Mouse (Mus musculus) hindbrain, embryonic 12.5 days (tissue): ENCODE results near the gene Aplp2. TPM values are rescaled to one million over a fixed set of nuclear protein-coding genes. Genes with fewer than 3 reads are reported as not detected.

Source experiments
- ATAC-seq: fragments of 200-750 bp; cut with Nextera tagmentation; 2 replicates; pipeline ENCODE4 v1.8.0; 2017; ENCODE audit warnings: moderate TSS enrichment; ENCODE audit not compliant: low FRiP score
- H3K27ac ChIP-seq: fragments of 300-500 bp; sonication (generic); 2 replicates; pipeline ENCODE4 v1.5.1; 2016; ENCODE audit warnings: mild to moderate bottlenecking
- H3K27me3 ChIP-seq: fragments of 300-500 bp; sonication (generic); 2 replicates; pipeline ENCODE4 v1.6.1; 2016; ENCODE audit warnings: mild to moderate bottlenecking
- H3K36me3 ChIP-seq: fragments of 300-500 bp; sonication (generic); 2 replicates; pipeline ENCODE4 v1.6.1; 2016; ENCODE audit warnings: mild to moderate bottlenecking
- H3K4me1 ChIP-seq: fragments of 300-500 bp; sonication (generic); 2 replicates; pipeline ENCODE4 v1.6.1; 2016
- H3K4me2 ChIP-seq: fragments of 300-500 bp; sonication (generic); replicated peaks from 2 replicates; pipeline ENCODE4 v1.6.1; 2016; ENCODE audit warnings: mild to moderate bottlenecking
- H3K4me3 ChIP-seq: fragments of 300-500 bp; sonication (generic); 2 replicates; pipeline ENCODE4 v1.5.1; 2016; ENCODE audit warnings: mild to moderate bottlenecking
- H3K9ac ChIP-seq: fragments of 300-500 bp; sonication (generic); 2 replicates; pipeline ENCODE4 v1.6.1; 2016; ENCODE audit warnings: mild to moderate bottlenecking, moderate library complexity
- H3K9me3 ChIP-seq: fragments of 300-500 bp; sonication (generic); replicated peaks from 2 replicates; pipeline ENCODE4 v1.6.1; 2016; ENCODE audit warnings: mild to moderate bottlenecking
- WGBS: fragments of 180-500 bp; shearing (Covaris S2); methylation state at CpG from one replicate; pipeline ENCODE4 v1.1.7; 2016; 5-methylcytosine and 5-hydroxymethylcytosine counted together
- polyA plus RNA-seq: library from polyadenylated mRNA; unstranded; fragments of >200 nt; fragmentation: Nextera tagmentation; extraction: Ambion mirVana; gene quantifications from 2 replicates; pipeline ENCODE4 v1.2.1, GENCODE M21; 2016

The Aplp2 gene
- polyA plus RNA-seq, 1 experiment from 2014 or later, result 297 TPM

DNA sequence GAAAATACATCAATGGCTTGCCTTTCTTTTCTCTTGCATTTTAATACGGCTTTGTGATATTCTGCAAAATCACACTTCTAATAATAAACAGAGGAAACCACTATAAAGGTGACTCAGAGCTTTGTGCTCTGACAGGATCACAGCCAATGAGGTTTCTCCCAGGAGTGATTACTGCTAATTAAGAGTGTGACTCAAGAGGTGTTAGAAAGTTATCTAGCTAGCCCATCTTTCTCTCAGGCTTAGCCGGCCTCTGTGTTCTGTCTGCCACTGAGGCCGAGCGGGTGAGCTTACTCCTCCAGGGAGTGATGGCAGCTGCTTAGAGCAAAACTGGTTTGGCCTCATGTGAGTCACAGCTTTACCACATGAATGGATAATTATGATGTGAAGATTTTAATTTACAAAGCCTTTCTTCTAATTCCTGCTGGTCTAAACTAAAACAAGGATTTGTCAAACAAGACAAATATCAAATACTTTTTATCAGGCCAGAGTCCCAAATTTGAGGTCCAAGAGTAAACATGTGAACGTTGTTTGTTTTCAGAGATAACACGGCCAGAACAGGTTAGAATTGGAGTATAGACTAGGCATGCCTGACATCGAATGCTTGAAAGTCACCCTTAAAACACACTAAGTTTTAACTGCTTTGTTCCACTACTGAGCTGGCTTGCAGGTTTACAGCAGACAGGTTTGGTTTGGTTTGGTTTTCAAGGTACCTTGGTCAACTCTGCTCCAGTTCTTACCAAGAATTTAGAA lies 6.2 kb upstream of the Aplp2 start:
- 76% methylated on average over 7 of the region's 7 CpGs for WGBS
- ATAC-seq, result no peak
- no peaks in the 10 kb centered on the region for H3K27me3 ChIP-seq
- H3K4me2 ChIP-seq, result no peak overlapping the region
- no peak overlapping the region for H3K4me3 ChIP-seq
- H3K9me3 ChIP-seq, result no peaks in the 10 kb centered on the region
- no peak overlapping the region for H3K27ac ChIP-seq
- no peaks in the 10 kb centered on the region for H3K36me3 ChIP-seq
- peaks cover 2% of the 10 kb centered on the region for H3K4me1 ChIP-seq
- H3K9ac ChIP-seq, result no peak overlapping the region

DNA sequence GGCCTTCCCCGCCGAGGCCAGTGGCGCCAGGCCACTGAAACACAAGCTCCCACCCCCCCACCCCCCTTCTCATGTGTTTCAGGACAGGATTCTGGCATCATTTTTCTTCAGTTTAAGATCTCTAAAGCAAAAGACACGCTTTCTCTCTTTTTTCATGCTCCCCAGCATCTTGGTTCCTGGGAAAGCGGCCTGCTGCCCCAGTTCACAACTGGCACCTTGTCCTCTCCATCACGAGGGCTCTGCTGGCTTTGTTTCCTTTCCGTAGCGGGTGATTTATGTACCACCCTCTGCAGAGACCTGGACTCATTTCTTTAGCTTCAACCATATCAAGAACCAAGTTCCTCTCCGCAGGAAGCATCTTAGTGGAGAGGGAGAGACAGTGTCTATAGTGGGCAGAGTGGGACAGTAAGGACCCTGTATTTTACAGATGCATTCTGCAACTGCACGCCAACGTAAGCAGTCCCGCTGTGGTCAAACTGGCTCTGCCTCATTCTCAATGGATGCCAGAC lies 939 bp upstream of the Aplp2 start:
- no peak for ATAC-seq

DNA sequence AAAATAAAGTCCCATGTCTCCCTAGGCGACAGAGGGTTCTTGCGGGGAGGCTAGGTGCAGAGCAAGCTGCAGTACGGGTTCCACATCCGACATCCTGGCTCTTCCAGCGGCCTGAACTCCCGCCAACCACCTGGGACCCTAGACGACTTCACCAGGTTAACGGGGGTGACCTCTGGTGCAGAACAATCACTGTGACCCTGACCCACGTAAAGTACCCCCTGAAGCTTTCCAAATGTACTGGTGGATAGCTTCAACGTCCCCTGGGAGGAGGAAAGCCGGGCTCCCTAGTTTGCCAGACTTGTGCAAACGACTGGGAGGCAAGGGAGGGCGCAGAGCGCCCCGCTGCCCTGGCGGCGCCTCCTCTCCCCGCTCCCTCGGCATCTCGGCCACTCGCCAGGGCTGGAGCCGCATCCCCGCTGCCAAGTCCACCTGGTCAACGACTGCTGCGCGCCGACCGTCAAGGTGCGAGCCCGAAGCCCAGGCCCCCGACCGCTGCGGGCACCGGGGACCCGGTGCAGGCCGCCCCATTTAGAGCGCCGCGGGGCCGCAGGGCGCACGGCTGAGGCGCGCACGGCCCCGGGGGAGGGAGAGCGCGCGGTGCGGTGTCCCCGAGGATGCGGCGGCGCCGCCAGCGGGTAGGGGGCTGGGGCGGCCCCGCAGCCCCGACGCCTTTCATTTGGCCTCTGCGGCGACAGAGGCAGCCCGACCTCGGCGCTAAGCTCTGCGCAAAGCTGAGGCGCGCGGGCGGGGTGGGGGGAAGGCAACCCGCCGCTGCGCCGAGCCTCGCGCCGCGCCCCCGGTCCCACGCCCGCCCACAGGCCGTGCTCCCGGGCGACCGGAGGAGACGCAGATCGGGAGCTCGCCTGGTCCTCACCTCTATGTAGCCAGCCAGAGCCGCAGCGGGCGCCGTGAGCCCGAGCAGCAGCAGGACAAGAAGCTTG lies 596 bp downstream of the Aplp2 start:
- H3K4me1 ChIP-seq, result peaks cover 27% of the 10 kb centered on the region
- no peaks in the 10 kb centered on the region for H3K36me3 ChIP-seq
- H3K4me2 ChIP-seq, result peak overlapping the region; percentile 96
- no peaks in the 10 kb centered on the region for H3K9me3 ChIP-seq
- under 1% methylated on average over 76 of the region's 93 CpGs for WGBS
- H3K27me3 ChIP-seq, result no peaks in the 10 kb centered on the region
- peak overlapping the region; percentile 94 for H3K9ac ChIP-seq
- peak overlapping the region; percentile 95 for H3K27ac ChIP-seq
- H3K4me3 ChIP-seq, result peak overlapping the region; percentile 97
- peak; percentile 75 for ATAC-seq

More for the DNA sequence above, 939 bp upstream of the Aplp2 start:
- H3K27me3 ChIP-seq, result no peaks in the 10 kb centered on the region
- peak overlapping the region; percentile 96 for H3K4me2 ChIP-seq
- H3K9ac ChIP-seq, result peak overlapping the region; percentile 79
- peaks cover 27% of the 10 kb centered on the region for H3K4me1 ChIP-seq
- H3K27ac ChIP-seq, result peak overlapping the region; percentile 95
- WGBS, result 20% methylated on average over 12 of the region's 12 CpGs
- H3K36me3 ChIP-seq, result no peaks in the 10 kb centered on the region
- H3K4me3 ChIP-seq, result peak overlapping the region; percentile 97
- no peaks in the 10 kb centered on the region for H3K9me3 ChIP-seq

DNA sequence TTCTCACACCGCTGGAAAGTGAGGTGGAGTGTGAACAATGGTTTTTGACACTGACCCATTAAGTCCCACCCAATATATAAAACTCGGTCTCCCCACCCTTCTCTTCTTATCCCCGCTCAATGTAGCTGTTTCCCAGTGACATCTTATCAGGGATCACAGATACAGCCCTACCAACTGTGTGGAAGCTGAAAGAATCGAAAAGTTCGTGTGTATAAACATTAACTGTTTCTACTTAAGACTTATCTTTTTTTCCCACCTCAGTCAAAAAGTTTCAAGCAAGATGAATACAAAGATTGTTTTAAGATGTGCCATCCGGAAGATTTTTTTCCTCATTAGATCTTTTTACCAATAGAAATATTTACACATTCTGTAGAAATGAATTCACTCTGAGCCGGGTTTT lies 1.5 kb downstream of the Aplp2 start:
- no peak for ATAC-seq
- H3K4me3 ChIP-seq, result peak overlapping the region; percentile 97
- 37% methylated on average over 7 of the region's 7 CpGs for WGBS
- no peak overlapping the region for H3K9ac ChIP-seq
- no peaks in the 10 kb centered on the region for H3K27me3 ChIP-seq
- peak overlapping the region; percentile 96 for H3K4me2 ChIP-seq
- H3K36me3 ChIP-seq, result no peaks in the 10 kb centered on the region
- no peak overlapping the region for H3K27ac ChIP-seq
- H3K4me1 ChIP-seq, result peaks cover 30% of the 10 kb centered on the region
- no peaks in the 10 kb centered on the region for H3K9me3 ChIP-seq

DNA sequence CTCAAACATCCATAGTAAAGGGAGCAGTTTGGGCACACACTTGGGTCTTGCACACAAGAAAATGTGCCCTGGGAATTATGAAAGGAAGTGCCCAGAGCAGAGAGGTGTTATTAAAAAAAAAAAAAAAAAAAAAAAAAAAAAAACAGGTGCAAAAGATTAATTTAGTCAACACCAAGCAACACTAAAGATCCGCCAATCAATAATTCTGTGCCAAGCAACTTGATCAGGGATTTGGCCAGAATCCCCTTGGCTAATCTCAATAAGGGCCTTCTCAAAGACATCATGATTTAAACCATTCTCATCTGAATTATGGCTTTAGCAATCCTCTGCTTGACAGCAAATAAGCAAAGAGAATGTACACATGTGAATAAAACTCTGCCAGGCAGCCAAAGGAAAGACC lies 2.1 kb downstream of the Aplp2 start:
- peaks cover 32% of the 10 kb centered on the region for H3K4me1 ChIP-seq
- no peaks in the 10 kb centered on the region for H3K9me3 ChIP-seq
- H3K27ac ChIP-seq, result no peak overlapping the region
- H3K9ac ChIP-seq, result no peak overlapping the region
- ATAC-seq, result no peak
- peak overlapping the region; percentile 96 for H3K4me2 ChIP-seq
- no peaks in the 10 kb centered on the region for H3K36me3 ChIP-seq
- 95% methylated on average over 1 of the region's 1 CpGs for WGBS
- no peaks in the 10 kb centered on the region for H3K27me3 ChIP-seq
- no peak overlapping the region for H3K4me3 ChIP-seq

DNA sequence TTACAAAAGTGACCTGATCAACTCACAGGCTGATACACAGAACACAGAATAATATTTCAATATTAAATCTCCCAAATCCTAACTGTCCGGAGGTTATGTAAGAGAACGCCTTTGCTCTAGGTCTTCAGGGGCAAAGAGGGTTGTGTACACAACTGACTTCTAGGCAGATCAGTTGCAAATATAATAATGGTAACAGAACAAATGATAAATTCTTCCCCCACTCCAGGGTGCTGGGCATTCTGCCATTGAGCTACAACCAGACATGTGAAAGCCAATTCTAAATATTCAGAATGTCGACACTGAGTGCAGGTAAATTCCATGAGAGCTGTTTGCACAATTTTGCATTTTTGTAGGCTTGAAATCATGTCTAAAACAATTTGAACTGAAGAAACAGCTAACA lies 3.9 kb downstream of the Aplp2 start:
- Histone ChIP-seq H3K9ac (no peak overlapping the region), H3K4me3 (no peak overlapping the region), H3K36me3 (no peaks in the 10 kb centered on the region), H3K4me2 (no peak overlapping the region), H3K9me3 (no peaks in the 10 kb centered on the region), H3K27me3 (no peaks in the 10 kb centered on the region), H3K27ac (no peak overlapping the region), H3K4me1 (peaks cover 36% of the 10 kb centered on the region)
- WGBS, result 83% methylated on average over 3 of the region's 3 CpGs
- ATAC-seq, result no peak

DNA sequence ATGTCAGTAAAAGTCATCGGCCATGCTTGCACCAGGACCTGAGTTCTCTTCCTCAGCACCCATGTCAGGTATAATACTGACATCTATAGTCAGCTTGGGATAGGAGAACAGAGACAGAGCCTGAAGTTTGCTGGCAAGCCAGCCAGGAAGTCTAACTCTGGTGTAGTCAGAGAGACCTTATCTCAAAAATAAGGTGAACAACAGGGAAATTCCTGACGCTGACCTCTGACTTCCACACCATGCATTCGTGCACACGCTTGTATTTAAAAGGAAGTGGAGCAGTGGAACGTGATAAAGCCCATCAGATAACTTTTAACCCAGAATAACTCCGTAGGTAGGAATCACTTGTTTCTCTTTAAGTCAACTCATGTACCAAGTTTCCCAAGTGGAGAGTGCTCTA lies 6.9 kb downstream of the Aplp2 start:
- no peak overlapping the region for H3K9ac ChIP-seq
- H3K4me2 ChIP-seq, result no peak overlapping the region
- H3K9me3 ChIP-seq, result no peaks in the 10 kb centered on the region
- 73% methylated on average over 6 of the region's 6 CpGs for WGBS
- H3K27ac ChIP-seq, result no peak overlapping the region
- no peaks in the 10 kb centered on the region for H3K36me3 ChIP-seq
- H3K4me3 ChIP-seq, result no peak overlapping the region
- peaks cover 22% of the 10 kb centered on the region for H3K4me1 ChIP-seq
- no peak for ATAC-seq
- no peaks in the 10 kb centered on the region for H3K27me3 ChIP-seq

DNA sequence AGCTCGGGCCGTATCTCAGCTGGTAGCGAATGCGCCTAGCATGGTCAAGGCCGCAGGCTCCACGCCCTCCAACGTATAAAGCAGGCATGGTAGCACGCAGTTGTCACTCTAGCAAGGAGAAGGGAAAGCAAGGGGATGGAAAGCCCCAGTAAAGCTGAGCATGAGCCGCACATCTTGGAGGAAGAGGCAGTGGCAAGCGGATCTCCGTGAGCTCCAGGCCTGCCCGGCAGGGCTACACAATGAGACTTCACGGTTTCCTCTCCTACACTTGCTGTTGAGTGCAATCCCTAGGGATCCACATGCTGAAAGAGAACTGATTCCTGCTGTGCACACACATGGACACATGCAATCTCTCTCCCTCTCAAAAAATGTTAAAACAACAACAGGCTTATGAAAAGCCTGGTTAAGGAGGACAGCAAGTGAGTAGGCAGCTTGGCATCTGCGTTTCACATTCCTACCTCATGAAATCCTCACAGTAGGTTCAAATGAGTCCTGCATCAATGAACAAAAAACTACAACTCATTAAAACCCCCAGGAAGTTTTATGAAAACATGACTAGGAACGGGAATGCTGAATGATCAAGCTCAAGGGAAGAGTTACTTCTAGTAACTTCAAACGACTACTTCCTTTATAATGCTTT lies 7.9 kb downstream of the Aplp2 start:
- H3K9ac ChIP-seq, result no peak overlapping the region
- no peak for ATAC-seq
- H3K27ac ChIP-seq, result no peak overlapping the region
- no peak overlapping the region for H3K4me2 ChIP-seq
- no peaks in the 10 kb centered on the region for H3K36me3 ChIP-seq
- peaks cover 15% of the 10 kb centered on the region for H3K4me1 ChIP-seq
- WGBS, result 76% methylated on average over 16 of the region's 16 CpGs
- H3K9me3 ChIP-seq, result no peaks in the 10 kb centered on the region
- H3K4me3 ChIP-seq, result no peak overlapping the region
- no peaks in the 10 kb centered on the region for H3K27me3 ChIP-seq

DNA sequence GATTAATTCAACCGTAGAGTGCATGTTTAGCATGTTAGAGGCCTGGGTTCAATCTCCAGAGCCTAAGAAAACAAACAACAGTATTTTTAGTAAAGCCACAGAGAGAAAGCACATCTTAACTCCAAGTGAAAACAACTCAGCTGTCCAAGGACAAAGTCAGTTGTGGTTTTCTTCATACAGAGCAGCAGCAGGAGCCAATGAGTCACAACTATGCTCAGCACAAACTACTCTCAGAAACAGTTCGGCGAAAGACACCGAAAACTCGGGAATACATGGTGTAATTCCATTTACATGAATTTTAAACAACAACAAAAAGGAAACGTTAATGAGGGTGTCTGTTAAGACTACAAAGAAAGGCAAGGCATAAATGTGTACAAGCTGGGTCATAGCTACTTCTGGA lies 8.5 kb downstream of the Aplp2 start:
- no peak for ATAC-seq
- 85% methylated on average over 6 of the region's 6 CpGs for WGBS
- H3K9ac ChIP-seq, result no peak overlapping the region
- no peak overlapping the region for H3K27ac ChIP-seq
- no peak overlapping the region for H3K4me2 ChIP-seq
- no peaks in the 10 kb centered on the region for H3K9me3 ChIP-seq
- H3K27me3 ChIP-seq, result no peaks in the 10 kb centered on the region
- no peaks in the 10 kb centered on the region for H3K36me3 ChIP-seq
- H3K4me1 ChIP-seq, result peaks cover 13% of the 10 kb centered on the region
- no peak overlapping the region for H3K4me3 ChIP-seq

DNA sequence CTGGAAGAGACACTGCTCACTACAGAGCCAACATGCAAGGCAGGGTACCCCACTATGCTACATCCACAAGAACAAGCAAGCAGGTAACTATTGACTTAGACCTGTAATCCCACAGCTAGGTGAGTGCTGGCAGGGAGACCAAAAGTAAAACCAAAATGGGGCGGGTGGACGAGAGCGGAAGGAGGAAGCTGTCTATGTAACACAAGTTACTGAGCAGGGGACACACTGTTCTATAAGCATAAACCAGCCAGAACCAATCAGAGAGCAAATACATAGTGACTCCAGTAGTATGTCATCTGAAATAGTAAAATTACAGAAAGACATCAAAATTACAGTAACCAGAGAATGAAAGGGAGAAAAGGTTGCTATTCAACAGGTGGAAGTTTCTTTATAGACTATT lies 13.0 kb downstream of the Aplp2 start:
- ATAC-seq, result no peak
- WGBS, result 96% methylated on average over 3 of the region's 3 CpGs
- Histone ChIP-seq H3K9ac (no peak overlapping the region), H3K27ac (no peak overlapping the region), H3K4me1 (peaks cover 4% of the 10 kb centered on the region), H3K9me3 (no peaks in the 10 kb centered on the region), H3K36me3 (peaks cover 5% of the 10 kb centered on the region; the same call in 1 of the 2 replicates), H3K27me3 (no peaks in the 10 kb centered on the region), H3K4me2 (no peak overlapping the region), H3K4me3 (no peak overlapping the region)

DNA sequence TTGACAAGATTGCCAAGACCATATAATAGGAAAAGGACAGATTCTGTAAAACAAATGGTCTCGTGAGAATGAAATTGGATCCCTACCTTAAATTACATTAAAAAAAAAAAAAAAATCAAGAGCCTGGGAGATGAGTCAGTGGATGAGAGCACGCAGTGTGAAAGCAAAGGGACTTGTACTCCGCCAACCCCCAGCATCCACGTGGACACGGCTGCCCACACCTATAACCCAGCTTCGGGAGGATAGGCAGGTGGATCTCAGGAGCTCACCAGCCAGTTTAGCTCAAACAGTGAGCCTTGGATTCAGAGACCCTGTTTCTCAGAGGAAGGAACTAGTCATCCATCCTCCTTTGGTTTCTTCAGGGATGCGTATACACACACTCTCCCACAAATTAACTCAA lies 13.8 kb downstream of the Aplp2 start:
- Histone ChIP-seq H3K9ac (no peak overlapping the region), H3K27me3 (no peaks in the 10 kb centered on the region), H3K4me2 (no peak overlapping the region), H3K36me3 (peaks cover 10% of the 10 kb centered on the region; the same call in 1 of the 2 replicates), H3K4me1 (no peaks in the 10 kb centered on the region), H3K9me3 (no peaks in the 10 kb centered on the region), H3K4me3 (no peak overlapping the region), H3K27ac (no peak overlapping the region)
- no peak for ATAC-seq
- 93% methylated on average over 7 of the region's 7 CpGs for WGBS

DNA sequence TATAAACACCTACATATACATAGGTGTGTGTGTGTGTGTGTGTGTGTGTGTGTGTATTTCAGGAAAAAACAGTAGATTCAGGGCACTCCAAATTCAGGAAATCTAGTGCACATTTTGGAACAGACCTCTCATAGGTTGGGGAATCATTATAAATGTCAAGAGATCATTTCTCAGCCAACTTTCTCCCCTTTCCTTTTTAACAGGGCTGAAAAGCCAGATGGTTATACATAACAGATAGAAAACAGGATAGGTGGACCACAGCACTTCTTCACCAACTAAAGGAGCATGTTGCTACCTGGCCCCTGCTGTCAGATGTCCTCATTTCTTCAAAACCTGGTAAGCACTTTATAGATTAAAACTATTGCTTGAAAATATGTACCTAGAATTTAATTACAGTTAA lies 14.9 kb downstream of the Aplp2 start:
- H3K4me2 ChIP-seq, result no peak overlapping the region
- H3K4me3 ChIP-seq, result no peak overlapping the region
- peaks cover 10% of the 10 kb centered on the region; the same call in 1 of the 2 replicates for H3K36me3 ChIP-seq
- H3K9ac ChIP-seq, result no peak overlapping the region
- no peaks in the 10 kb centered on the region for H3K4me1 ChIP-seq
- no peaks in the 10 kb centered on the region for H3K27me3 ChIP-seq
- no peak for ATAC-seq
- no peaks in the 10 kb centered on the region for H3K9me3 ChIP-seq
- H3K27ac ChIP-seq, result no peak overlapping the region
